Mouse (Mus musculus) kidney, postnatal 14 days (tissue): ENCODE measurements around the gene Mmadhc.

Source experiments
- DNase-seq: peaks from one replicate; pipeline ENCODE4 v3.0.0; 2022; ENCODE audit warnings: mixed read lengths

Gene Mmadhc

DNA sequence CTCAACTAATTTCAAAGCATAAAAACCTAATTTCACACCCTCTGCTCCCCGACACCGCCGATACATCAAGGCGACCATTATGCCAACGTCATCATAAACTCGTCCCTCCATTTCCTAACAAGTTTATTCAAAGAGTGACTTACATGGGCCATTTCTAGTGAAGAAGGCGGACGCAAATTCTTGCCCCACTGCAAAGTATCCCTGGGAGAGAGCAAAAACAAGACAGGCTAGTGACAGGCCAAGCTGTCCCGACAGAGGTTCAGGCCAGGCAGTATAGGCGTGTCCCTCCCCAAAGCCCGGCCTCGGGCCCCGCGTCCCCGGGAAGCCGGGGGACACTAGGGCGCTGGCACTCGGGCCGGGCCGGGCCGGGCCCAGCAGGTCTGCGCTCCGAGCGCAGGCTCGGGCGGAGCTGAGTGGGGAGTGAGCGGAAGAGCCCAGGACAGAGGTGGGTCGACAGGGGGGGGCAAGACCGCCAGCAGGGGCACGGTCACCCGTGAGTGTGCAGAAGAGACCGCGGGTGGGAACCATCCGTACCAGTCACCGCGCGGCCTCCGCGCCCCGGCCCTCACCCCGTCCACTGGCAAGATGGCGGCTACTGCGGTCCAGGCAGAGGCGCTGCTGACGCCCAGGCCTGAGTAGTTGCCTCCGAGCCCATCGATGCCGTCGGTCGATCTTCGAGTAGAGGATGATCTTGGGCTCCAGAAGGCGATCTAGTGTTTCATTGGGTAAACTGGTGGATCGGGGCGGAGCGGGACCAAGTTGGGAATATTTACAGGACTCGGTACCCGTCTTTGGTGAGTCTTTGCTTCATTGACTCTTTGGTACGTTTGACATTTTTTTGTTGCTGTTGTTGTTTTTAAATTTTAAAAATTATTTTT lies at the start of gene Mmadhc:
Gene Mmadhc (minus strand): TSS at position 693 of the 878 bp plus-strand sequence.
- peak; percentile 96 for DNase-seq

DNA sequence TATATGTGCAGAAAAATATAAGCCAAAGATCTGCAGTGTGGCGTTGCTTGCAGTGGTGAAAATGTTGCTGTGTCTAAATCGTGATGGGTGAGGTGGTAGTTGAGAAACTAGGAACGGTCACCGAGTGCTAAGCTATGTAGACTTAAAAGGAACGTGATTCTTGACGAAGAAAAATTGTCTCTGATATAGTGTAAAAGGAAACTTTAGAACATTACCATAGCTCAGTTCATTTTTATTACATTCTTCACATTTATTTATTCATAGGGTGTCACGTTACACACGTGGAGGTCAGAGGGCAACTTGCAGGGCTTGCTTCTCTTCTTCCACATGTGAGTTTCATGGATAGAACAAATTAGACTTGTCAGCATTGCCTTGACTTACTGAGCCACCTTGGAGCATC lies 47.0 kb upstream of the Mmadhc start:
- no peak for DNase-seq

DNA sequence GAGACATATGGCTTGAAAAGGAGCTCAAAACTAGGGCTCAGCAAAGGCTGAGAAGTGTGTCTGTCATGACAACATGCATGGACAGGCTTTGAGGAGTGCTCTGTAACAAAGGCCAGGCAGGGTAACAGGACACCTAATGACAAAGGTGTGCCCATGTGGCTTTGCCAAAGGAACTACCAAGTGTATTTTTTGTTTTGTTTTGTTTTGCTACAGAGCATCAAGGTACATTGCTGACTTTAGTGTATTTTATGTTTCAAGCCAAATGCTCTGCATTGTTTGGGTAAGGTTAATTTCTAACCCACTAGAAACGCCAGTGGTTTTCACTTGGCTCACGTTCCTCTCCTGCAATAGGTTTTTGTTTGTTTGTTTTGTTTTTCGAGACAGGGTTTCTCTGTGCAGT lies 42.5 kb upstream of the Mmadhc start:
- DNase-seq = no peak

DNA sequence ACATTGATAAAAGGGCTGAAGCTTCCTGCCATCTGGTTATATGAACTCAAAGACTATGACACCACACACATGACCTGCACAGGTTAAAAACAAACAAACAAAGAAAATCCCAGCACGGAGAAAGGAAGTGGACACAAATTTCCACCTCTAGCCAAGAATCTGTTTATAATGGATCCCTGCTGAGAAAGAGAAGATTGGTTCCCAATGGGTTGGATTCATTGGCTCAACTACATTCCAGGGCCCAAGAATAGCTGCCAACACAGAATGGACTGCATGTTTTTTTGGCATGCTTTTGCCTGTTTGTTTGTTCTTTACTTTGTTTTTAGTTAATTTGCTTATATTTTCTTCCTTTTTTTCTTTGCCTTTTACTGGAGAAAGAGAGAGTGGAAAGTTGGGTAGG lies 41.0 kb upstream of the Mmadhc start:
- DNase-seq = no peak

DNA sequence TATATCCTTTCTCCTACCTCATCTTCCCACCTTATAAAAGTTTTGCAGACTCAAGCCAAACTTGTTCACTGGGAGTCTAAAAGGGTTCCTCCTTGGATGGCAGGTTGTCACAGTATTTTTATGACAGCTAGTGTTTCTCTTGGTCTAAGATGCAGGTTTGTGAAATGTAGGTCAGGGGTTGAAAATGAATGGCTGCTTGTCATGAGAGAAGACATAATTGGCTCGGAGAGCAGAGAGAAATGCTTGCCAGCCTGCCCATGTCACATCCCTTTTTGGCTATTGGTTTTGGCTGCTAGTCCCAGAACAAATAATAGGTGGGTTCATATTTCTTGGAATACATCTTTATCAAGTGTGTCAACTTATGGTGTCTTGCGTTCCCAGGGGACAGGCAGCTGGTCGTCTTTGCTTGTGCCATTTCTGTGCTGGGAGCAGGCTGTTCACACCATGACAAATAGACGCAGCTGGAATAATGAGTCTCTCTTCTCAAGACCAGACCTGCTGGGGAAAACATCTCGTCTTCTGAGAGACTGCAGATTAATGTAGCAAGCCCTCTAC lies 35.2 kb upstream of the Mmadhc start:
- DNase-seq = no peak

DNA sequence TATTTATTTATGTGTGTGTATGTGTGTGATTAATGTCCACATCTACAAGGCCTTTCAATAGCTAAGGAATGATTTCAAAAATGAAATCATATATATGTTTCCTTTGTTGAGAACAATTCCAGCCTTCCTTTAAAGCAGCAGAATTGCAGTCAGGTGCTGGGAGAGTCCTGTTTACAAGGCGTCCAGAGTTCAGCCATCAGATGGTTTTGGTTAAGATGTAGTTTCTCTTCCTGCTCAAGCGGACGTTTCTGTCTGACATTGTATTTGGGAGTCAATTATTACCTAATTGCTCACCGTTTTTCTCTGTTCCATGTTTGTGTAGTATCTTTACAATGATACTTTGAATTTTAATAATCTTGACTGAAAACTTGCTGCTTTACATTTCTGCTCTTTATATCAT lies 31.6 kb upstream of the Mmadhc start:
- DNase-seq = no peak

DNA sequence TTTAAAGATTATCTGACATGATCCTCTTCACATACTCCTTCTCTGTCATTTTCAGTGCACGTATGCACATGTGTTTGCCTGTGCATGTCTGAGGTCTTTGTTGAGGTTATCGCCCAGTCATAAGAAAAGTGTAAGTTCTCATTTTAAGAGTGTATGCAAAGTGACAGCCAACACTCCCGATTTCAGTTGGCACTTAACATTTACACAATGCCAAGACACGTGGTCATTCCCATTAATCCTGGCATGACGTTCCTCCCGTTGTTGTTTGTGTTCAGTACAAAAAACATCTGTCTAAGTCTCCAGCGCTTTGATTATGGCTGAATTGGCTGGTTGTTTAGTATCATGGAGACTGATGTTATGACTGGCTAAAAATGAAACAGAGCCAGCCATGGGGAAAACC lies 28.2 kb upstream of the Mmadhc start:
- no peak for DNase-seq

DNA sequence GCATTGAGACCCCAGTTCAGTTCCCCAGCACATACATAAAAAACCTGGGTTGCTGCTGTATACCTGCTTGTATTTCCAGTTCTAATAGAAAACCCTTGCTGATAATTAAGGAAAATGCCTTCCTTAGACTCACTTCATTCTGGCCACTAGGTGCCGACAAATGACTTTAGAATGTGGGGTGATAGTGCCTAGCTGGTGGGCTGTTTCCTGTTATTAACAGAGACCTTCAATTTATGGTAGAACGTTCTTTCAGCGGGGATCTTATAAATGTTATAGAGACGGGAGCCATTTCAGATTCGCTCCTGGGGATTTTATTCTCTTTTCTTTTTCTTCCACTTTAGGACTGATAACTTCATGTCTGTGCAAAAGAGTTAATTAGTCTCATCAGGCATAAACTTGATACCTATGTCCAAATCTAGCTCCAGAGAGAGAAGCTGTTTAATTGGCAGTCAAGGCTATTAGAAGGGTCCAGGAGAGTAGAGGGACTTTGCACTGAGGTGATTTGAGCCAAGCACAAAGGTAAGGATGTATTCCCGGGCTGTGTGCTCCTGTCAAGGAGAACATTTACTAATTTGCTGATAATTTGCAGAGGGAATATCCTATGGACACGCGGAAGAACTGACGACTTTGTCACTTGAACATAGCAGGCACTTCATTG lies 10.2 kb upstream of the Mmadhc start:
- peak; percentile 68 for DNase-seq

DNA sequence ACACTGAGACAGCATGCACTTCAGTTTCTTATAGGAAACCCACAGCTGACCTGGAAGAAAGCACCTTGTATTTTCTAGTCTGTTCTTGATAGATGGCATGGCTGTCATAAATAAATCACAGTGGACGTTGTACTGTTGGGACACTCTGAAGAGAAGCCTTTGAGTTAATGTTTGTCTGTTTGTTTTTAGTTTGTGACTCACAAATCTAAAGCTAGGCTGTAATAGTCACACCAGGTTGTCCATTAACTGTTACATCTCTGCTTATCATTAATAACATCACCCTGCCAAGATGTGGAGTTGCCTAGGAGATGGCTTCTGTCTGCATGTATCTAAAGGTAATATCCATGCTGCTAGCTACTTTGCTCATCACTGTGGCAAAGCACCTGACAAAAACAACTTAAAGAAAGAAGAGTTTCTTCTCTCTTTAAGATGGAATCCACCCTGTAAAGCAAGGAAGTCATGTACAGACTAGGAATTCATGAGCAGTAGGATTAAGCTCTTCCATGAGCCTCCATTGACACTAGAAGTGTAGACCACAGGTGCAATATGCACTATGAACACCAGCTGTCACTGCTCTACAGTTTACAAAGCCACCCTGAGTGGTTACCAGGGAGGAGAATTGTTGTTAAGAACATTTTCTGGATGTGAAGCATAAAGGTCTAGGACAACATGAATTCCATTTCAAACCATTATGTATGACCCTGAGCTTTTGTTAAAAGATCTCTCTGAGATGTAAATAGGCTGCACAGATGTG lies 8.4 kb upstream of the Mmadhc start:
- peak; percentile 54 for DNase-seq

DNA sequence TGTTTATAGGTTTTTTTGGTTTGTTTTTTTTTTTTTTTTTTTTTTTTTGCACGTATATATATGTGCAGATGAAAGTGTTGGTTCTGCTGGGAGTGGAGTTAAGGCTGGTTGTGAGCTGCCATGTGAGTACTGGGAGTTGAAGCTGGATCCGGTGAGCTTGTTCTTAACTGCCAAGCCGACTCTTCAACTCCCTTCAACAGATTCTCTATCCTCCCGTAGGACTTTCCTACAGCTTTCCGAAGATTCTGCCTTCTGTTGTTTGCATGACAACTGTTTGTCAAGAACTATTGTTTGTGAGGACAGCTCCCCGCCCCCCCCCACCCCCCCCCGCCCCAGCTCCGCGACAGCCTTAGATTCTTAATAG lies 368 bp upstream of the Mmadhc start:
- DNase-seq = no peak

DNA sequence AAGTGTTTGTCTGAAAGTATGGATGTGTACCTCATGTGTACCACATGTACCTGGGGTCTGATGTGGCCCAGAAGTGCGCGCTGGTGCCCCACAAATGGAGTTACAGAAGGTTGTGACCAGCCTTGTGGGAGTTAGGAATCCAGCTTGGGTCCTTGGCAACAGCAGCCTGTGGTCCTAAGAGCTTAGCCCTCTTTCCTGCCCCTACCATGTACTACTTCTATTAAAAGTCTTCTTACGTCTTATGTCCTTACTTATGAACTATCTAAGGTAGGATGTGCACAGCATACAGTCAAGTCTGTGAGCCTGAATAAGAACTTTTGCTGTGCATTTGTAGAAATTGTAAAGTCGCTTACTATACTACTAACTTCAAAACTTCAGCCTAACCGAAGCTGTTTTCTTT lies 1.0 kb downstream of the Mmadhc start:
- no peak for DNase-seq

DNA sequence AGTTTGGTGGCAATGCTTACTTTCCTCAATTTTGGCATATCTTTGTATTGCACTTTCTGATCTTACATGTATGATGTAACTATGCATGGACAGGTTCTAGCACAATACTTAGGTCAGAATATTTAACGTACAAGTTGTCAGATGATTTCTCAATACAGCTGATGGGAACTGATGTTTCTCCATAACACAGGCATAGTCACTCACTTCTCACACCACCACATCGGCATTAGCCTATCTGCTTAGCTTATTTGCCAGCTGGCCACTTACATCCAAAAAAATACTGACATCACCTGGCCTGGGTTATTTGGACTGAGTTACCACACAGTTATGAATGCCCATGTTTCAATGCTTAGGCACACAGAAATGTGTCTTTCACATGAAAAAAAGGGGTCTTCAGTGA lies 2.5 kb downstream of the Mmadhc start:
- DNase-seq = no peak

DNA sequence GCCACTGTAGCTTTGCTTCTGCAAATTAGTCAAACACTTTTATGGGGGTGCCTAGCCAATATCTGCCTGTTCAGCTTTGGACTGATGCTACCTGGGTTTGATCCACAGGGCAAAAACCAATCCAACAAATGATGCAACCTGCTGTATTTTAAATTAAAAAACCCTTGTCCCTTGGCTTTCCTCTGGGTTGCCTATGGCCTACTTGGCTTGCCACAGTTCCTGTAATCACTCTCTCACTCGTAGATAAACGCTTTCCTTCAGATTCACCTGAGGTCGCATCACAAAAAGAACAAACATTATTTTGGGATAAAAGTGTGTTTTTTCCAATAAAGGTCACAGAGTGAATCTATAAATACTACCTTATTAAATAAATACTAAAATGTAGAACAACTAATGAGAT lies 3.0 kb downstream of the Mmadhc start:
- no peak for DNase-seq

DNA sequence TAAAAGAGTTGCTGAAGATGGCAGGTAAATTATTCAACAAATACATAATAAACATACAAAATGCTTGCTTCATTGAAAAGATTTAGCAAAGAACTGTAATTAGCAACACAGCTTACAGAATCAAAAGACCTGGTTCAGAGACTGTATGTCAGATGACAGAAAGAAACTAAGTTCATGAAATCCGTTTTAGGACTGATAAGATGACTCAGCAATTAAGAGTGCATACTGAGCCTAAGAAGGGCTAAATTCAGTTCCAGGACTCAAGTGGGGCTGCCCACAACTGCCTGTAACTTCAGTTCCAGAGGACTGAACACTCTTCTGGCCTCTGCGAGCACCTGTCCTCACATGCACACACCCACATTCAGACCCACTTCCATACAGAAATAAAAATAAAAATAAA lies 4.7 kb downstream of the Mmadhc start:
- no peak for DNase-seq

DNA sequence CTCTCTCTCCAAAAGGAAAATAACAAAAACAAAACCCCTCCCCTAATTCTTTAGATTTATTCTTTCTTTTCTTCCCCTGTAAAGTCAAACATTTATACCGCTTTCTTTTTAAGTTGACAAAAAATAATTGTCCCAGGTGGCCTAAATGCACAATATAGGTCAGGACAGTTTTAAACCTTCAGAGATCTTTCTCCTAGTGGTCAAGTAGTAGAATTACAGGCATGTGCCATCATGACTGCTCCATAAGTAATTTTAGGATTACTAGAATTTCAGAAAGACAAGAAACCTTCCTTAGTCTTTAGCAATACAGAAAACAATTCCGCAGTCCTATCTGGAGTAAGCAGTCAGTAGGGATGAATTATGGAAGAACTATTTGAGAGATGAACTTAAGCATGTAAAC lies 5.8 kb downstream of the Mmadhc start:
- no peak for DNase-seq

DNA sequence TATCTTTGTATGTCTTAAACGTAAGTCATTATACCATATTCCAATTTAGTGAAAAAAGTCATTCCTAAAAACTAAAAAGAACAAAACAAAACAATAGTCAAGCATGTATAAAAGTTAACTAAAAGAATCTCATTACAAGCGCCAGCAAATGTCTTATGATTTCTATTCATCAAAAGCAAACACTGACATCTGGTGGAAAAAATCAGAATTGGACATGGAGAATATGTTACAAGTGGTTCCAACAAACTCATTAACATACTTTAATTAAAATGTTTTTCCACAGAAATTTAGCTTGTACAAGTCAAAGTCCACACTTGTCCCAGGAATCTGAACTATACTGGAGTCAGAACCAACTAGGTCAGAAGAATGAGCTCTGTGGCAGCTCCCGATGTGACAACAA lies 11.8 kb downstream of the Mmadhc start:
- peak; percentile 58 for DNase-seq

DNA sequence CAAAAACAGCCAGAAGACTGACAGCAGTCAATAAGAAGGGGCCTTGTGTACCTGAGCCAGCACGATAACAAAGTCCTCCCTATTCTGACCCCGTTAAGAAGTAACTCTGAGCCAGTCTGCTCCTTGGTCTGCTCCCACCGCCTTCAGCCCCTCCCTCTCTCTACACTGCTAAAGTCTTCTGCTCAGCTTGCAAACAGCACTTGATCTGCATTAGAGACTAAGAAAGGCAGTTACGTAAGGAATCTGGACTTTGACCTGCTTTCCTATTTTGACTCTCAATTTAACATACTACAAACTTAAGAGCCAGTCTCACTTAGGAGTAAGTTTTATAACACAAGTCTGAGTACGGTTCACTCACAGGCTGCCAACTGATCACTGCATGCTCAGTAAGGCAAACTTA lies 12.6 kb downstream of the Mmadhc start:
- peak; percentile 82 for DNase-seq

DNA sequence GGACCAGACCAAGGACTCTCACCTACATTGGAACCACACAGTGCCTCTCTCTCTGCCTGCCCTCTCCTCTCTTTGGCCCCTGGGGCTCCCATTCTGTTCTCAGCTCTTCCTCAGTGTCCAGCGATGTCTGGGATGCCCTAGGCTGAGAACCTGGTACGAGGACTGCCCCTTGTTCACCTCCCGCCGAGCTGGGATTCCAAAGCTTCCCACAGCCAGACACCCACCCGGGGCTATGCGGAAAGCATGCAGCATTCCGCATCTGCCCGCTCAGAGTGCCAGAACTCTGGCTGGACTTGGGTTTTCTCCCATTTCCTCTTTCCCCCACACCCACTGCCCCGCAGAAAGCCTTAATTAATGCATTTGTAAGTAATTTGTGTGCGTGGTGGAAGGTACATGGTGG lies 19.9 kb downstream of the Mmadhc start:
- DNase-seq = no peak

DNA sequence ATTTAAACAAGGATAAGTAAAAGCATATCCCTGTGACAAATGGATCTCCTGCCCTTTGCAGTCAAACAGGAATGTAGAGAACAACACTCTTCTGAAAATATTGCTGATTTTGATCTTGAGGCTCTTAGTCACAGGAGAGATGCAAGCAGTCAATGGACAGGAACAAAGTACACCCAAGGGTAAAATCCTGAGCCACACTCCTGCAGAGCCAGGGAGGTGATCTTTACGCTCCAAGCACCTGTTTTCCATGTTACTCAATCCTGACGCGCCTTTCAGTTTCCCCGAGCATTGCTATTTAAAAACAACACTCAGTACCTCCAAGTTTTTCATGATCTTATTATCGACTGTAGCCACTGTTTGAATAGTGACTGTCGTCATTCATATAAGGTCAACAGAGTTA lies 23.2 kb downstream of the Mmadhc start:
- DNase-seq = peak; percentile 46

DNA sequence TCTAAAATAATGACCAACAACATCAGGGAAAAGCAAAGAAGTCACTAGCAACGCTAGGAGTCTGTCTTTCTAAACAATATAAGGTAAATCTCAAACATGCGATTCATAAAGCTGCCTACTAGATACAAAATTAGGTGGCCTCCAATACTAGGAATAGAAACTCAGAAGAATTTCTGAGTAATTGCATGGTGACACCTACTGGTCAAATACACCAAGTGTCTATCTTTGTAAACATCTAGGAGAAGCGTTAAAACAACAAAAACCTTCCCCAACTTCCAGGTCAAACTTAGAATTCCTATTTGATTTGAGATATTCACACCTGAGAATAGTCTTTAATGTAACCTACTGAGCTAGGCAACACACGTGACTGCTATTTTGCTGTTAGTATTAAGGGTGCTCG lies 24.4 kb downstream of the Mmadhc start:
- peak; percentile 15 for DNase-seq

DNA sequence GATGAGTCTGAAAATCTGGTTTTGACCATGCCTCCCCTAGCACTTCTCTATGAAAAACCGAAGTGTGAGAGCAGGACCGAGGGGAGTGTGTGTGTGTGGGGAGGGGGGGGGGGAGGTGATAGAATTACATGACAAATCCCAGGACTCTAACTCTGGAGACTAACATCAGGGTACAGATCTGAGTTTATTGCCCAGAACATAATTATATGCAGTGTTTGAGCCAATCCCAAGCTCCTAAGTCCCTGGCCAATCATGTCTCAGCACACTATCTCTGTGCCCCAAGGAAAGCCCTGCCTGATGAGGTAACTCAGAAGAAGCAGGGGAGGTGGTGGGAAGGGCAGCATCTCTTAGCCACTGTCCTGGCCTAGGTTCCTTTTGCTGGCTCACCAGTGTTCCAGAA lies 28.1 kb downstream of the Mmadhc start:
- no peak for DNase-seq

DNA sequence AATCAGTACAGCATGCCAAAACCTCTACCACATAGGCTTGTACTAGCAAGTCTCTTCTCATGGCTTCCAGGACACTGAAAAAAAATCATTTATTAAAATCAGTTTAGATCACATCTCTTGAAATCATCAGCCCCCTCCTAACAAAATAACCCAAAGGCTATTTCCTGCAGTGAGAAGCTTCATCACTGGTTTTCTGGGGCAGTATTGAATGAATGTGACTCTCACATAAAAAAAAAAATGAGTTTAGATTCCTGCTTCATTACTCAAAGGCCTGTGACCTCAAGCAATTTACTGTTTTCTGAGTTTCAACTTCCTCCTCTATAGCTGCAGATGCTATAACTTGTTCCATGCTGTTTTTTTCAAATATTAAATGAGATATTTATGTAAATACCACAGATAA lies 29.6 kb downstream of the Mmadhc start:
- no peak for DNase-seq

DNA sequence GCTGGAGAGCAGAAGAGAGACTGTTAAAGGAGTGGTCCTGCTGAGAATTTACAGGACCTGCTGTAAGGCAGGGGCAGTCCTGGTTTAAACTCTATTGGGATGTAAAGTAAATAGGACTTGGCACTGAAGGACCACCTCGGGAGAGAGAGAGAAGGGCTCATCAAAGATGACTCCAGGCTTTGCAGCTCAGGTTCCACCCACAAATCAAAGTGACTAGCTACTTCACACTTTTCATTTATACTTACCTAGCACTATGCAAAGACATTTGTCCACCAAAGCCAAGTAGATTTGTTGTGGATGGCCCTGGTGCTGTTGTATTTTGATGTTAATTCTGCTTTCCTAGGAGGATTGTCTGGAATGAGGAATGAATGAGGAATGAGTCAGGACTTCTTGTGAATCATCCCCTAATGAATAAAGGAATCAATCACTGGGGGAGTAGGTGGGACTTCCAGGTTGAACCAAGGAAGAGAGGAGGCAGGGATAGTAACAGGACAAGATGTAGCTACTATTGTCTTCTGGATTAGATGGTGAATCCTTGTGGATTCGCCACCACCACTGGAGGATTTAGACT lies 31.3 kb downstream of the Mmadhc start:
- no peak for DNase-seq
